Mouse (Mus musculus) heart, postnatal 36 days (tissue): Measurements from ENCODE around the gene Dmpk. TPM values are rescaled to one million over a fixed set of nuclear protein-coding genes. Genes with fewer than 3 reads are reported as not detected.
A peak's percentile ranks its signal among the peaks of the same experiment; 100 is the strongest.

Experiments used
- DNase-seq, 2 experiments: peaks; one replicate each; pipeline ENCODE4 v3.0.0; 2021 to 2022
- intact Hi-C: fragments of 180-260 bp; cut with DNase I; formaldehyde crosslinking; loops from one replicate; pipeline ENCODE4 v1.15.1; 2025
- microRNA-seq, 2 experiments: library from miRNA; unstranded; fragments of <30 nt; microRNA quantifications; one replicate each; pipeline ENCODE4 v1.2.0; 2021; ENCODE audit warnings: borderline number of aligned reads in 2 of 2
- total RNA-seq, 2 experiments: library from RNA; stranded (reverse); gene quantifications; 2 replicates each; pipeline ENCODE4 v1.2.3; 2021

Dmpk gene
- total RNA-seq, 2 experiments from 2014 or later, result 512 to 563 TPM

GRCm38 (mm10) chr7:19131324-19131848 is 47.7 kb downstream of the Dmpk start:
- intact Hi-C loops, result no loop called here
- DNase-seq, result peak; percentile 92 to 93

GRCm38 (mm10) chr7:19136168-19136567 is 52.5 kb downstream of the Dmpk start:
- intact Hi-C loops, result no loop called here
- DNase-seq, result no peak

- no peak for DNase-seq
- intact Hi-C loops, result no loop called here
Observed at GRCm38 (mm10) chr7:19136673-19137334, 53.2 kb downstream of the Dmpk start.

- DNase-seq, result peak in 1 of 2 experiments; percentile 53
- intact Hi-C loops, result no loop called here
Observed at GRCm38 (mm10) chr7:19137380-19137779, 53.7 kb downstream of the Dmpk start.

Small RNA genes within 50 kb of the gene (microRNA-seq; reads per million reads assigned to microRNA genes)
- 2.0 to 6.5 reads per million in 2 experiments for gene Mir3100

Other genes with a start within 250 kb of the Dmpk start
- 1 to 10 TPM; 5.8 to 6.3 TPM for gene Mill2, start 243.9 kb upstream of the Dmpk start, total RNA-seq
- 1 to 10 TPM; 1.4 to 1.6 TPM for gene Pglyrp1, start 212.5 kb upstream of the Dmpk start, total RNA-seq
- 10 to 100 TPM in 1 of 2 experiments, 1 to 10 TPM in 1; 7.7 to 11.0 TPM for gene Ccdc61, start 173.4 kb upstream of the Dmpk start, total RNA-seq
- 1 to 10 TPM; 4.8 to 7.7 TPM for gene Nova2, start 158.0 kb upstream of the Dmpk start, total RNA-seq
- not detected for gene Nanos2, start 96.4 kb upstream of the Dmpk start, total RNA-seq
- 1 to 10 TPM; 3.4 to 4.3 TPM for gene Mypop, start 92.6 kb upstream of the Dmpk start, total RNA-seq
- 10 to 100 TPM; 19.6 to 23.0 TPM for gene Irf2bp1, start 79.8 kb upstream of the Dmpk start, total RNA-seq
- gene Foxa3, start 60.3 kb upstream of the Dmpk start, total RNA-seq, result not detected
- gene Sympk, start 59.5 kb upstream of the Dmpk start, total RNA-seq, result 10 to 100 TPM; 85.2 to 86.8 TPM
- gene Rsph6a, start 29.2 kb upstream of the Dmpk start, total RNA-seq, result not detected
- 10 to 100 TPM; 48.8 to 52.4 TPM for gene Dmwd, start 7.6 kb upstream of the Dmpk start, total RNA-seq
- gene Six5, start 10.7 kb downstream of the Dmpk start, total RNA-seq, result 10 to 100 TPM in 1 of 2 experiments, 1 to 10 TPM in 1; 7.2 to 10.2 TPM
- gene Gm4969, start 34.5 kb downstream of the Dmpk start, total RNA-seq, result not detected
- gene Fbxo46, start 36.0 kb downstream of the Dmpk start, total RNA-seq, result 1 to 10 TPM; 4.6 to 5.3 TPM
- 1 to 10 TPM; 3.8 to 4.8 TPM for gene Qpctl, start 65.4 kb downstream of the Dmpk start, total RNA-seq
- gene Snrpd2, start 65.9 kb downstream of the Dmpk start, total RNA-seq, result 10 to 100 TPM; 66.8 to 67.0 TPM
- gene Gipr, start 82.3 kb downstream of the Dmpk start, total RNA-seq, result under 1 TPM in 1 of 2 experiments, not detected in 1; 0.14 TPM
- 10 to 100 TPM; 34.3 to 44.4 TPM for gene Eml2, start 92.6 kb downstream of the Dmpk start, total RNA-seq
- 10 to 100 TPM in 1 of 2 experiments, 1 to 10 TPM in 1; 7.9 to 10.6 TPM for gene Gpr4, start 128.7 kb downstream of the Dmpk start, total RNA-seq
- gene Opa3, start 144.5 kb downstream of the Dmpk start, total RNA-seq, result 10 to 100 TPM; 53.9 to 62.9 TPM
- 10 to 100 TPM; 32.6 to 36.1 TPM for gene Vasp, start 188.0 kb downstream of the Dmpk start, total RNA-seq
- gene Ppm1n, start 196.2 kb downstream of the Dmpk start, total RNA-seq, result not detected
- 100 to 1,000 TPM; 137 to 148 TPM for gene Rtn2, start 198.8 kb downstream of the Dmpk start, total RNA-seq
- gene Fosb, start 226.2 kb downstream of the Dmpk start, total RNA-seq, result under 1 TPM; 0.14 to 0.86 TPM